Mouse (Mus musculus) liver, adult 2 months (tissue): ENCODE data around the gene Tprn. TPM values are rescaled to one million over a fixed set of nuclear protein-coding genes. Genes with fewer than 3 reads are reported as not detected.
A peak's percentile ranks its signal among the peaks of the same experiment; 100 is the strongest.

Experiments used
- DNase-seq: peaks from one replicate; pipeline ENCODE4 v3.0.0-alpha.2; 2011; ENCODE audit warnings: low read depth, low spot score; ENCODE audit errors: extremely low read depth
- H3K27ac ChIP-seq: fragments of 200-500 bp; replicated peaks from 2 replicates; pipeline ENCODE4 v1.5.1; 2012; ENCODE audit warnings: low read depth, mild to moderate bottlenecking, control low read depth, inconsistent platforms, low read length; ENCODE audit not compliant: insufficient read depth
- H3K27me3 ChIP-seq: fragments of 200-500 bp; 2 replicates; pipeline ENCODE4 v1.6.1; 2012; ENCODE audit warnings: mild to moderate bottlenecking, moderate library complexity, low read length, inconsistent platforms; ENCODE audit not compliant: control insufficient read depth, insufficient read depth
- H3K36me3 ChIP-seq: fragments of 200-500 bp; 2 replicates; pipeline ENCODE4 v1.6.1; 2012; ENCODE audit warnings: low read length, inconsistent platforms; ENCODE audit not compliant: control insufficient read depth, insufficient read depth
- H3K4me1 ChIP-seq: fragments of 200-500 bp; 2 replicates; pipeline ENCODE4 v1.6.1; 2011; ENCODE audit warnings: low read length; ENCODE audit not compliant: control insufficient read depth, insufficient read depth
- H3K4me3 ChIP-seq: fragments of 200-500 bp; 2 replicates; pipeline ENCODE4 v1.5.1; 2011; ENCODE audit warnings: low read depth, mild to moderate bottlenecking, control low read depth, low read length, moderate library complexity; ENCODE audit not compliant: insufficient read depth
- H3K79me2 ChIP-seq: fragments of 200-500 bp; 2 replicates; pipeline ENCODE4 v1.6.1; 2012; ENCODE audit warnings: inconsistent platforms, mild to moderate bottlenecking, low read length, moderate library complexity; ENCODE audit not compliant: control insufficient read depth, insufficient read depth
- H3K9ac ChIP-seq: fragments of 200-500 bp; 2 replicates; pipeline ENCODE4 v1.6.1; 2012; ENCODE audit warnings: low read depth, mild to moderate bottlenecking, control low read depth, inconsistent platforms, low read length
- CTCF ChIP-seq: fragments of 200-500 bp; IDR thresholded peaks from 2 replicates; pipeline ENCODE4 v1.5.1; 2011; ENCODE audit warnings: low read depth, low read length, control low read depth
- POLR2A ChIP-seq: fragments of 200-500 bp; IDR thresholded peaks from 2 replicates; pipeline ENCODE4 v1.6.1; 2011; ENCODE audit warnings: low read length, control low read depth; ENCODE audit not compliant: insufficient read depth; ENCODE audit errors: extremely low read depth
- WGBS: fragments of 180-500 bp; shearing (Covaris S2); methylation state at CpG from one replicate; pipeline ENCODE4 v1.1.7; 2018; 5-methylcytosine and 5-hydroxymethylcytosine counted together
- polyA plus RNA-seq: library from polyadenylated mRNA; depleted of rRNA; stranded (reverse); fragments of >200 nt; gene quantifications from 2 replicates; pipeline ENCODE4 v1.2.3, GENCODE M21; 2012
- total RNA-seq: library from RNA; depleted of rRNA; stranded (reverse); fragments of >200 nt; gene quantifications from 2 replicates; pipeline ENCODE4 v1.2.3, GENCODE M21; 2014

The Tprn gene
- total and polyA plus RNA-seq, 2 experiments: 0.55 to 4.3 TPM

- WGBS: 2% methylated on average over 18 of the region's 18 CpGs
- H3K36me3 ChIP-seq: no peaks in the 10 kb centered on the region
- H3K79me2 ChIP-seq: no peaks in the 10 kb centered on the region
- no peak for DNase-seq
- H3K27ac ChIP-seq: no peak overlapping the region
- TF ChIP-seq CTCF (no peak), POLR2A (no peak)
- H3K27me3 ChIP-seq: peaks cover 9% of the 10 kb centered on the region; the same call in 1 of the 2 replicates
- no peak overlapping the region for H3K9ac ChIP-seq
- H3K4me3 ChIP-seq: no peak overlapping the region
- H3K4me1 ChIP-seq: peaks cover 3% of the 10 kb centered on the region; the same call in 1 of the 2 replicates
Measured at GRCm38 (mm10) chr2:25290816-25291130, 28.4 kb downstream of the Tprn start.

- no peak for DNase-seq
- no peaks in the 10 kb centered on the region for H3K79me2 ChIP-seq
- peaks cover 9% of the 10 kb centered on the region; the same call in 1 of the 2 replicates for H3K27me3 ChIP-seq
- H3K9ac ChIP-seq: no peak overlapping the region
- H3K4me3 ChIP-seq: no peak overlapping the region; the same call in 1 of the 2 replicates
- H3K27ac ChIP-seq: no peak overlapping the region
- H3K36me3 ChIP-seq: no peaks in the 10 kb centered on the region
- peaks cover 3% of the 10 kb centered on the region; the same call in 1 of the 2 replicates for H3K4me1 ChIP-seq
- TF ChIP-seq CTCF: no peak
- TF ChIP-seq POLR2A: no peak
- WGBS: 13% methylated on average over 32 of the region's 32 CpGs
Measured at GRCm38 (mm10) chr2:25291184-25292053, 29.0 kb downstream of the Tprn start.

GRCm38 (mm10) chr2:25292054-25292544, 29.7 kb downstream of the Tprn start:
- 4% methylated on average over 43 of the region's 43 CpGs for WGBS
- no peak overlapping the region for H3K27ac ChIP-seq
- peak overlapping the region; percentile 13; the same call in 1 of the 2 replicates for H3K4me3 ChIP-seq
- H3K79me2 ChIP-seq: no peaks in the 10 kb centered on the region
- H3K27me3 ChIP-seq: peaks cover 9% of the 10 kb centered on the region; the same call in 1 of the 2 replicates
- TF ChIP-seq CTCF: no peak
- no peak for TF ChIP-seq POLR2A
- no peak overlapping the region for H3K9ac ChIP-seq
- DNase-seq: no peak
- no peaks in the 10 kb centered on the region for H3K36me3 ChIP-seq
- H3K4me1 ChIP-seq: peaks cover 3% of the 10 kb centered on the region; the same call in 1 of the 2 replicates

- Histone ChIP-seq H3K9ac (no peak overlapping the region), H3K36me3 (no peaks in the 10 kb centered on the region), H3K4me1 (peaks cover 3% of the 10 kb centered on the region; the same call in 1 of the 2 replicates), H3K27me3 (peaks cover 9% of the 10 kb centered on the region; the same call in 1 of the 2 replicates), H3K79me2 (no peaks in the 10 kb centered on the region), H3K27ac (no peak overlapping the region), H3K4me3 (no peak overlapping the region)
- peak; percentile 9 for DNase-seq
- TF ChIP-seq POLR2A (no peak), CTCF (peak; percentile 88)
- WGBS: 7% methylated on average over 1 of the region's 1 CpGs
Measured at GRCm38 (mm10) chr2:25292856-25293255, 30.4 kb downstream of the Tprn start.

- no peak overlapping the region for H3K4me3 ChIP-seq
- no peaks in the 10 kb centered on the region for H3K36me3 ChIP-seq
- no peak overlapping the region for H3K9ac ChIP-seq
- peaks cover 9% of the 10 kb centered on the region; the same call in 1 of the 2 replicates for H3K27me3 ChIP-seq
- TF ChIP-seq CTCF: no peak
- TF ChIP-seq POLR2A: no peak
- H3K4me1 ChIP-seq: peaks cover 3% of the 10 kb centered on the region; the same call in 1 of the 2 replicates
- H3K27ac ChIP-seq: no peak overlapping the region
- H3K79me2 ChIP-seq: no peaks in the 10 kb centered on the region
- DNase-seq: no peak
- 74% methylated on average over 9 of the region's 9 CpGs for WGBS
Measured at GRCm38 (mm10) chr2:25293706-25294105, 31.3 kb downstream of the Tprn start.
